Comparison of ENCODE assay signal across 14 mouse cellular contexts in genomic region chr9:13555973-13556481, GRCm38 (mm10).
"Had no signal": no experiment of that assay in that cellular context is flagged by ENCODE, and none has a peak within 500 bp of the region (broad histone marks: within the 10 kb centered on the region; RNA-seq: fewer than 3 reads in every experiment).

No protein-coding gene starts in this region.

- H3K9ac ChIP-seq: kidney, embryonic 15.5 days; limb, embryonic 15.5 days; liver, embryonic 12.5 days; lung, embryonic 14.5 days; midbrain, embryonic 12.5 days had no signal

- H3K36me3 ChIP-seq: kidney, embryonic 15.5 days; limb, embryonic 15.5 days; liver, embryonic 12.5 days; midbrain, embryonic 12.5 days had no signal

- ATAC-seq: liver, embryonic 12.5 days had no signal

- H3K4me1 ChIP-seq: liver, embryonic 12.5 days had no signal

- H3K4me3 ChIP-seq: kidney, embryonic 15.5 days; limb, embryonic 15.5 days; liver, embryonic 12.5 days; midbrain, embryonic 12.5 days; myocyte had no signal

- H3K4me2 ChIP-seq: kidney, embryonic 15.5 days; limb, embryonic 15.5 days; liver, embryonic 12.5 days; lung, embryonic 14.5 days; midbrain, embryonic 12.5 days had no signal

- H3K27ac ChIP-seq: kidney, embryonic 15.5 days; limb, embryonic 15.5 days; liver, embryonic 12.5 days; midbrain, embryonic 12.5 days had no signal

- H3K27me3 ChIP-seq: kidney, embryonic 15.5 days; limb, embryonic 15.5 days; liver, embryonic 12.5 days; midbrain, embryonic 12.5 days had no signal

- DNase-seq: kidney, adult 2 months; kidney, postnatal 14 days; layer of hippocampus, postnatal 36 days; lung, embryonic 14.5 days; lung, postnatal 10 days; lung, postnatal 4 days; right cerebral cortex, postnatal 4 days; spleen, adult 18-20 months; thymus, postnatal 36 days had no signal

- H3K9me3 ChIP-seq: kidney, embryonic 15.5 days; limb, embryonic 15.5 days; liver, embryonic 12.5 days; midbrain, embryonic 12.5 days had no signal
